Mouse (Mus musculus) cerebellum, postnatal 14 days (tissue): ENCODE measurements at regions not wholly inside any gene's neighbourhood (a gene's known extent, or its start where the extent isn't known, plus 50 kb on each side); places are given as distances from the start of the nearest gene placed in this dataset.
A peak's percentile ranks its signal among the peaks of the same experiment; 100 is the strongest.

Experiments
- DNase-seq, 2 experiments: peaks; one replicate each; pipeline ENCODE4 v3.0.0; 2021; ENCODE audit warnings: mixed read lengths in 2 of 2

GRCm38 (mm10) chr3:104343096-104343495, 122.9 kb upstream of the Magi3 start:
- no peak for DNase-seq

- no peak for DNase-seq
Measured at GRCm38 (mm10) chr3:104342220-104342619, 122.0 kb upstream of the Magi3 start.

GRCm38 (mm10) chr3:104340331-104340730, 120.2 kb upstream of the Magi3 start:
- DNase-seq, result no peak

GRCm38 (mm10) chr3:104336867-104337266, 116.7 kb upstream of the Magi3 start:
- DNase-seq, result no peak

GRCm38 (mm10) chr3:104336308-104336707, 116.1 kb upstream of the Magi3 start:
- DNase-seq, result peak; percentile 50 to 59

- DNase-seq, result peak; percentile 24 to 38
Measured at GRCm38 (mm10) chr3:104334760-104335159, 114.6 kb upstream of the Magi3 start.

GRCm38 (mm10) chr3:104333345-104333744, 113.2 kb upstream of the Magi3 start:
- DNase-seq, result no peak

GRCm38 (mm10) chr3:104330646-104331045, 110.5 kb upstream of the Magi3 start:
- no peak for DNase-seq

GRCm38 (mm10) chr3:104327829-104328228, 107.7 kb upstream of the Magi3 start:
- no peak for DNase-seq

- DNase-seq, result no peak
Measured at GRCm38 (mm10) chr3:104327034-104327729, 107.0 kb upstream of the Magi3 start.

GRCm38 (mm10) chr3:104322591-104322990, 102.4 kb upstream of the Magi3 start:
- DNase-seq, result no peak

GRCm38 (mm10) chr3:104320404-104320803, 100.2 kb upstream of the Magi3 start:
- peak; percentile 37 to 48 for DNase-seq

GRCm38 (mm10) chr3:104319377-104319776, 99.2 kb upstream of the Magi3 start:
- DNase-seq, result no peak

GRCm38 (mm10) chr3:104318911-104319310, 98.7 kb upstream of the Magi3 start:
- peak; percentile 66 to 75 for DNase-seq

- DNase-seq, result no peak
Measured at GRCm38 (mm10) chr3:104317528-104317927, 97.4 kb upstream of the Magi3 start.

- DNase-seq, result no peak
Measured at GRCm38 (mm10) chr3:104313063-104313462, 92.9 kb upstream of the Magi3 start.

- no peak for DNase-seq
Measured at GRCm38 (mm10) chr3:104306961-104307360, 86.8 kb upstream of the Magi3 start.

GRCm38 (mm10) chr3:104305904-104306563, 85.9 kb upstream of the Magi3 start:
- DNase-seq, result no peak

GRCm38 (mm10) chr3:104303577-104303976, 83.4 kb upstream of the Magi3 start:
- peak; percentile 33 to 37 for DNase-seq

GRCm38 (mm10) chr3:104300201-104300600, 80.0 kb upstream of the Magi3 start:
- DNase-seq, result no peak

- DNase-seq, result no peak
Measured at GRCm38 (mm10) chr3:104298878-104299277, 78.7 kb upstream of the Magi3 start.

- DNase-seq, result no peak
Measured at GRCm38 (mm10) chr3:104298409-104298808, 78.2 kb upstream of the Magi3 start.

- DNase-seq, result no peak
Measured at GRCm38 (mm10) chr3:104297112-104297511, 76.9 kb upstream of the Magi3 start.

- no peak for DNase-seq
Measured at GRCm38 (mm10) chr3:104295856-104296255, 75.7 kb upstream of the Magi3 start.
